ENCODE assay signal across 13 mouse cellular contexts in genomic region chr8:93273321-93273720, GRCm38 (mm10). TPM values are rescaled to one million over a fixed set of nuclear protein-coding genes. Genes with fewer than 3 reads are reported as not detected.
DNase-seq lines count a peak whose midpoint lies in the region; ATAC-seq and TF ChIP-seq lines count a peak whose summit lies in the region.
"Had no signal": no experiment of that assay in that cellular context is flagged by ENCODE, and none has a peak within 500 bp of the region (broad histone marks: within the 10 kb centered on the region; RNA-seq: fewer than 3 reads in every experiment).

No protein-coding gene starts in this region.

- WGBS in kidney, embryonic 14.5 days = 88% methylated on average over 3 of the region's 3 CpGs

- TF ChIP-seq CTCF in left cerebral cortex, adult 2 months (IDR thresholded peaks at IDR 0.05) = no peak

- H3K4me2 ChIP-seq in kidney, embryonic 14.5 days (replicated peaks; ENCODE audit: low read depth, low read length) = no peak overlapping the region
- H3K4me2 ChIP-seq: limb, embryonic 13.5 days; stomach, embryonic 15.5 days had no signal

- H3K27me3 ChIP-seq in kidney, embryonic 14.5 days (ENCODE audit: control insufficient read depth, insufficient read depth, low read length) = no peaks in the 10 kb centered on the region
- H3K27me3 ChIP-seq: limb, embryonic 13.5 days; stomach, embryonic 15.5 days had no signal

- no peaks in the 10 kb centered on the region for H3K36me3 ChIP-seq in kidney, embryonic 14.5 days (ENCODE audit: control insufficient read depth, insufficient read depth, low read length)
- H3K36me3 ChIP-seq: limb, embryonic 13.5 days; stomach, embryonic 15.5 days had no signal

- intact Hi-C loops in left cerebral cortex, adult 2 months (cut with DNase I) = no loop called here

- H3K4me3 ChIP-seq in kidney, embryonic 14.5 days (ENCODE audit: low read length) = no peak overlapping the region
- no peak overlapping the region for H3K4me3 ChIP-seq in brown adipose tissue, adult 24 weeks (ENCODE audit: insufficient read depth, low read depth, low read length)
- H3K4me3 ChIP-seq in left cerebral cortex, adult 2 months = no peak overlapping the region
- H3K4me3 ChIP-seq: limb, embryonic 13.5 days; stomach, embryonic 15.5 days had no signal

- no peaks in the 10 kb centered on the region for H3K9me3 ChIP-seq in kidney, embryonic 14.5 days (ENCODE audit: control insufficient read depth, low read length)
- H3K9me3 ChIP-seq: limb, embryonic 13.5 days; stomach, embryonic 15.5 days had no signal

- ATAC-seq in kidney, embryonic 14.5 days (ENCODE audit: low FRiP score, low TSS enrichment) = no peak
- ATAC-seq: forebrain, embryonic 16.5 days; hindbrain, embryonic 16.5 days had no signal

- H3K27ac ChIP-seq in kidney, embryonic 14.5 days (ENCODE audit: low read depth, low read length) = no peak overlapping the region
- peak overlapping the region; percentile 65 for H3K27ac ChIP-seq in brown adipose tissue, adult 24 weeks (replicated peaks; ENCODE audit: low read depth, low read length)
- peak overlapping the region; percentile 62 for H3K27ac ChIP-seq in left cerebral cortex, adult 2 months
- H3K27ac ChIP-seq: limb, embryonic 13.5 days; macrophage; stomach, embryonic 15.5 days had no signal

- no peak overlapping the region for H3K9ac ChIP-seq in kidney, embryonic 14.5 days (ENCODE audit: low read depth, low read length)
- H3K9ac ChIP-seq: limb, embryonic 13.5 days; stomach, embryonic 15.5 days had no signal

- no peaks in the 10 kb centered on the region for H3K4me1 ChIP-seq in kidney, embryonic 14.5 days (ENCODE audit: control insufficient read depth, insufficient read depth, low read length)
- H3K4me1 ChIP-seq in brown adipose tissue, adult 24 weeks (ENCODE audit: control insufficient read depth, insufficient read depth, insufficient read length, low read length) = no peaks in the 10 kb centered on the region
- H3K4me1 ChIP-seq: limb, embryonic 13.5 days; stomach, embryonic 15.5 days had no signal

- DNase-seq in kidney, postnatal 25 days = peak; percentile 22 to 62
- peak; percentile 33 for DNase-seq in adipocyte (ENCODE audit: low spot score)
- peak in 1 of 2 experiments; percentile 25 for DNase-seq in left cerebral cortex, adult 2 months (ENCODE audit: extremely low spot score in 1 of 2, low spot score in 2 of 2)
- DNase-seq in thymus, postnatal 4 days = no peak
- no peak for DNase-seq in urinary bladder, postnatal 10 days (ENCODE audit: low spot score)

RNA-seq across cellular contexts. Expression of gene Ces1f, which starts 6.2 kb away (rescaled TPM):
- polyA plus RNA-seq in kidney, embryonic 14.5 days (2014; fragmentation: Nextera tagmentation; extraction: Ambion mirVana) = not detected in 2 replicates
- 56.1 and 58.5 TPM in 2 replicates for polyA plus RNA-seq in brown adipose tissue, adult 24 weeks (2012; ENCODE audit: insufficient read depth, insufficient read length, missing spikeins)
- total RNA-seq in left cerebral cortex, adult 2 months (2021) = not detected
- polyA plus RNA-seq: forebrain, embryonic 16.5 days; heart, embryonic 14.5 days; hindbrain, embryonic 16.5 days; limb, embryonic 13.5 days; macrophage had no signal

RNA-seq across cellular contexts. Expression of gene Ces1e, which starts 43.9 kb away (rescaled TPM):
- not detected in 2 replicates for polyA plus RNA-seq in kidney, embryonic 14.5 days (2014; fragmentation: Nextera tagmentation; extraction: Ambion mirVana)
- not detected in 2 replicates for polyA plus RNA-seq in brown adipose tissue, adult 24 weeks (2012; ENCODE audit: insufficient read depth, insufficient read length, missing spikeins)
- not detected for total RNA-seq in left cerebral cortex, adult 2 months (2021)
- polyA plus RNA-seq: forebrain, embryonic 16.5 days; hindbrain, embryonic 16.5 days; limb, embryonic 13.5 days; macrophage had no signal

Comparison
In these comparisons a context has a peak if more than half of its experiments do, and no peak if none do; other contexts are left out.
1. DNase-seq: peak in kidney, postnatal 25 days (2 of 2) and adipocyte (single experiment); none in thymus, postnatal 4 days (single experiment) and urinary bladder, postnatal 10 days (single experiment).
2. RNA of gene Ces1f, which starts 6.2 kb away (polyA plus RNA-seq): 56.1 to 58.5 TPM in brown adipose tissue, adult 24 weeks; not detected in kidney, embryonic 14.5 days; every median in the first group is over 10 times any median in the second.